Mouse (Mus musculus) spleen, adult 18-20 months (tissue): Measurements from ENCODE around the gene Zbtb45.

Experiments used
- DNase-seq, 2 experiments: peaks; one replicate each; pipeline ENCODE4 v3.0.0; 2022; ENCODE audit warnings: mixed read lengths in 2 of 2

The Zbtb45 gene

DNA sequence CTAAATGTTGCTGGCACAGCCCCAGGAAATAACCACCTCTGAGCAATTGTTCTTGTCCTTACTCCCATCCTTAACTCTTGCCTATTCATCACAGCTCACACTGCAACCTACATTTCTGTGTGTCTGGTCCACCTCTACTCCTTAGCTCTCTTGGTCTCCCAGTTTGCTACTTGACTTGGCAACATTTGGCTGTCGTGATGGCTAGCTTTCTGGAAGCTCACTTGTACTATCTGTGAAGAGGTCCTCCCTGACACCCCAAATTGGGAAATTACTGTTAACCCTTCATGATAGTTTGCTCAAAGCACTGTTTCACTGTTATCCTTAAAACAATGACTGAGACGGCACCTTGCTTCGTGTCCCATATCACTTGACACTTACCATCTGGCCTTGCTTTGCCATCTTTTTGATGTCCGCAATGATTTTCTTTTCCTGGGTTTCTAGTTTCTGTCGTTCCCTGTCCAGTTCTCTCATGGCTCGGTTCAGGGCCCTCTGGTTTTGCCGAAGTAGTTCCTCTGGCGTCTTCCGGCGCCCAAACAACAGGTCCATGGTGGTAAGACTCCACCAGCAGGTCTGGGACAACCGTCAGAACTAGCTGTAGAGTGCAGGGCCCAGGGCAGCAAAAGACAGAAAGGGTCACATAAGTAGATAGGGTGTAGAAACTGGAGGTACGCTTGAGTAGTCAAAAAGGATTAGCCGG is 23.8 kb upstream of the Zbtb45 start:
- no peak for DNase-seq

DNA sequence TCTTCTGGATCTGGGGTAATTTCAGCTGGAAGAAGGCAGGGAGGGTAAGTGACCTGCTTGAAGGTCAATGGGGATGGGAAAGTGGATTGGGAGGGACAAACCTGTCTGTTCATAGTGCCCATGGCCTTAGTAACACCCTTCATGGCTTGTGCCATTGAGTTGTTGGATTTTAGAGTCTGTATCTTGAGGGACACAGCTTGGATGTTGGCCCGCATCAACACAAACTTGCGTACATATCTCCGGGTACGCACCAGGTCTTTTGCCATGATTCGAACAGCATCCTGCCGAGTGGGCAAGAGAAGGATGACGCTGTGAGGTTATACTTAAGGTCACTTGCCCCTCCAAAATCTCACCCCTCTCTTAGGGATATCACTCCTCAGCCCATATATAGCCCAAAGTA is 22.7 kb upstream of the Zbtb45 start:
- no peak for DNase-seq

DNA sequence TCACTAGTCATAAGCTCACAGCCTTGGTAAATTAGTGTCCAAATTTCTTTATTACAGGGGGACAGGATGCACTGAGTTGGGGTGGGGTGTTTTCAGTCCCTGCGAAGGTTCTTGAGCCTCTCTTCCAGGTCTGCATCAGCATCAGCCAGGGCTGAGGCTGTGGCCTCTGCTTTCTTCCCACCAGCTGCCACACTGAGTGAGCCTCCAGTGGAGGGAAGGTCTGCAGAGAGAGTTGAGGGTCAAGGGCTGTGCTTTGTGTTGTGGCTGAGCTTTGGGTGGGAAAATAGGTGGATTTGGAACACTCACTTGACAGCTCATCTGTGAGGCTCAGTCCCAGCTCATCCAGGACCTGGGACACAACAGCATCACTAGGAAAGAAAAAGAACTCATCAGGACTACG is 22.1 kb upstream of the Zbtb45 start:
- no peak for DNase-seq

DNA sequence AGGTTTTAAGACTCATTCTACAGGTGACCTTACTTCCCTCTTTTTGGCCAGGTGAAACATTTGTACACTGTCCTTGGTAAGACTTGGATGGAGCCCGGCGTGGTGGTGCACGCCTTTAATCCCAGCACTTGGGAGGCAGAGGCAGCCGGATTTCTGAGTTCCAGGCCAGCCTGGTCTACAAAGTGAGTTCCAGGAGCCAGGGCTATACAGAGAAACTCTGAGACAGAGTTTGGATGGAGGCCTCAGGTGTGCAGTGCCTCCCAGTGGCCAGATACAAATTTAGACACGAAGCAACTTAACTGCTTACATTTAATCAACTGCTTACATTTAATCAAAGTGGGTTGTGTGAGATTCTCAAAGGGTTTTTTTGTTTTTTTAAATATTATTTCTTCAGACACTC is 21.2 kb upstream of the Zbtb45 start:
- DNase-seq, result no peak

DNA sequence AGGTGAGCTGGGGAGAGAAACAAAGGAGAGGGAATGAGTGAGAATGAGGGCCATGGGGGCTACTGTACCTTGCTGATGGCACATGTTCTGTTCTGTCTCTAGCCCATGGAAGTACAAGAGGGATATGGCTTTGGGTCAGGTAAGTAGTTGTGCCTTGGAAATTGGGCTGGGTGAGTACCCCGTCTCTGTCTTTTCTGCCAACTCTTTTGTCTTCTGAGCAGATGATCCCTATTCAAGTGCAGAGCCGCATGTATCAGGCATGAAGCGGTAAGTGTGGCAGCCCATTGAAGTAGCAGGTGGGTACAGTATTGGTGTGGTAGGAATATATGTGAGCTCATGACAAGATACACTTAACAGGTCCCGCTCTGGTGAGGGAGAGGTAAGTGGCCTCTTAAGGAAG is 19.2 kb upstream of the Zbtb45 start:
- DNase-seq, result no peak

DNA sequence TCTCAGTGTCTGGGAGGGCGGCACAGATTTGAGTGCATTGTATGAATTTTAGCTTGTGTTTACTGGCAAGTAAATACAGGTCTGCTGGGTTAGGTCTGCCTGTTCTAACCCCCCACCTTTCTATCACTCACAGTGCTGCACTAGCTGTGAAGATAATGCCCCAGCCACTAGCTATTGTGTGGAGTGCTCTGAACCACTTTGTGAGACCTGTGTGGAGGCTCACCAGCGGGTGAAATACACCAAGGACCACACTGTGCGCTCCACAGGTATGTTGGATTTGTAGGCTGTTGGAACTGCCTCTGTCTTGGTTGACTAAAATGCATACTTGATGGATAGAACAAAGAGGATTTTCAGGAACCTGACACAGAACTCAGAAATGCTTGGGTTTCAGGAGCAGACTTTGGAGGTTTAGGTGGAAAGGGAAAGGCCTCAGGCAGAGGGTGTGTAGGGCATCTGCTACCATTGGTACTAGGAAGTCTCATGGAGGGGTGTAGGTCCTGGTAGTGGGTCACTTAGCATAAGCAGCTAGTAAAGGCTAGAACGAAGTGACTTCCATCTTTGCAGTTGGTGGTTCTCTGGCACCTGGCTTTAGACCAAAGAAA is 15.8 kb upstream of the Zbtb45 start:
- no peak for DNase-seq

DNA sequence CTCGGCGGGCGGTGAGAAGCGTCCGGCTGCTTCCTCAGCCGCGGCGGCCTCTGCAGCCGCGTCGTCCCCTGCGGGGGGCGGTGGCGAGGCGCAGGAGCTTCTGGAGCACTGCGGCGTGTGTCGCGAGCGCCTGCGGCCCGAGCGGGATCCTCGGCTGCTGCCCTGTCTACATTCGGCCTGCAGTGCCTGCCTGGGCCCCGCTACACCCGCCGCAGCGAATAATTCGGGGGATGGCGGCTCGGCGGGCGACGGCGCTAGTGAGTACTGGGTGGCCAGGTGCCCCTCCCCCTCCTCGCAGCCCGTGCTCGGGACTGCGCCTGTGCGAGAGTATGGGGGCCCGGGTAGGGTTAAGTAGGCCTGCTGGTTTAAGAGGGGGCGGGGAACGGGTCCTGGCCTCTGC is 15.0 kb upstream of the Zbtb45 start:
- peak; percentile 58 to 66 for DNase-seq

DNA sequence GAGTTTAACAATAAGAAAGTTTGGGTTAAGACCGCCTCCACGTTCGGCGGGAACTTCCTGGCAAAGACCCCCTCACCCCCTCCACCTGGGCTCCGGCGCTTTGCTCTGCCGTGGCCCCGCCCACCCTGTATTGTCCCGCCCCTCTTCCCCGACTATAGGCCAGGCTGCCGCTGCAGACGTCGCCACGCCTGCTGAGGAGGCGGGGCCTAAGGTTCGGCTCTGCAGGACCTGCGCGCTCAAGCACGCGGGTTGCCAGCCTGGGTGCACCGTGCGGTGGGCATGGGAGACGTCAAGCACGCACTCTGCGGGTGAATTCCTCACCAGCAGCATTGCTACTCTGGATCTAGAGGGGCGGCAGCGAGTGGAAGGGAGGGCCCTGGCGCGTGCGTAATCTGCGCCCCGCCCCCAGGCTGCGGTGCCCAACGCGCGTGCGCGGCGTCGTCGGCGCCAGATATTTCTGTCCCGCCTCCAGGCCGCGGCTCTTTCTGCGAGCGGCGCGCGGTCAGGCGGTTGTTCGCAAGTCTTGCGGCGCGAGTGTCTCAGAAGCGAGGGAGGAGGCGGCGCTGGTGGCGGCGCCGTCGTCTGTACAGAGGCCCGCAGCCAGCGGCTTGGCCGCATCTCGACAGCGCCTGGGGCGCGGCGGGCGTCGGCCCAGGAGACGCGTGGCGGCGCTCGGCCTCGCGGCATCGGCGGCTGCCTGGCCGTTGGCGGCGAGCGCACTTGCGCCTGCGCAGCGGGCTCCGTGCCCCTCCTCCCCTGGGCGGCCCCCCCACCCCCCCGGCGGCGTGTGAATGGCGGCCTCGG is 14.3 kb upstream of the Zbtb45 start:
- peak; percentile 90 to 97 for DNase-seq

DNA sequence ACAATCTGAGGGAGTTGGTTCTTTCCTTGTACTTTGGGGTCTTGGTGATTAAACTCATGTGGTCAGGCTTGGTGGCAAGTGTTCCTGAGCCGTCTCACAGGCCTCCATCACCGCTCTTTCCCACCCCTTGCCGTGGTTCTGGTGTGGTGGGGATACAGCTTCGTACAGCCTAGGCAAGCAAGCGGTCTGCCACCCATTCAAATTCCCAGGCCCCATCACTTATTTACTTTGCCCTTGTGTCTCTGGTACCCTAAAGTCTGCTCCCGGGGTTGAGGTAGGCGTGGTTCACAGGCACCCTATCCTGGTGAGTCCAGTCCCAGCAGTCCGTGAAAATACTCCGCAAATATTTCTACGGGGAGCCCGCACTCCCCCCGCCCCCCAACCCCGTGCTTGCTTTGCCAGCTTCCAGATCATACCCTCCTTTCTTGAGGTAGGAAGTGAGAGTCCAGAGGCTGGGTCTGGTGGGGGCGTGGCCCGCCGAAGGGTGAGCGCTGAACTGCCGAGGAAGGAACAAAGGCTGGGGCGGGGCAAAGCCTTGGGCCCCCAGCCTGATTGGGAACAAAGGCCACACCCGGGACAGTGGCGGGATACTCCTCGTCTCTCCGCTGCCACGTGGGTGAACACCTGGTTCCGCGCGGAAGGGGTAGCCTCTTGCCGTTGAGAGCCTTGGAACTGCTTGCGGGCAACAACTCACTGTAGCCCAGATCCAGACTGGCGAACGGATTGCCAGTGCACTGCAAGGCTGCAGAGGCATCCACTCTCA is 13.1 kb upstream of the Zbtb45 start:
- peak; percentile 70 to 76 for DNase-seq

DNA sequence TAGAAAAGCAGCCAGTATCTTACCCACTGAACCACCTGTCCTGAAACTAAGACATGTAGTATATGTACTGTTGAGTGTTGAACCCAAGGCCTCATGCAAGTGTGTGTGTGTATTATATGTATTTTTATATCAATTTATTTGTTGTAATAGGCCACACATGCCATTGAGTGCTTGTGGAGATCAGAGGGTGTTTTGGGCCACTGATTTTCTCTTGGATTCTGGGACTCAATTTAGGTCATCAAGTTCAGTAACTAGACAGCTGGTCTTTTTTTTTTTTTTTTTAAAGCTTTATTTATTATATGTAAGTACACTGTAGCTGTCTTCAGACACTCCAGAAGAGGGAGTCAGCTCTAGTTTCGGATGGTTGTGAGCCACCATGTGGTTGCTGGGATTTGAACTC is 5.4 kb upstream of the Zbtb45 start:
- DNase-seq, result no peak

DNA sequence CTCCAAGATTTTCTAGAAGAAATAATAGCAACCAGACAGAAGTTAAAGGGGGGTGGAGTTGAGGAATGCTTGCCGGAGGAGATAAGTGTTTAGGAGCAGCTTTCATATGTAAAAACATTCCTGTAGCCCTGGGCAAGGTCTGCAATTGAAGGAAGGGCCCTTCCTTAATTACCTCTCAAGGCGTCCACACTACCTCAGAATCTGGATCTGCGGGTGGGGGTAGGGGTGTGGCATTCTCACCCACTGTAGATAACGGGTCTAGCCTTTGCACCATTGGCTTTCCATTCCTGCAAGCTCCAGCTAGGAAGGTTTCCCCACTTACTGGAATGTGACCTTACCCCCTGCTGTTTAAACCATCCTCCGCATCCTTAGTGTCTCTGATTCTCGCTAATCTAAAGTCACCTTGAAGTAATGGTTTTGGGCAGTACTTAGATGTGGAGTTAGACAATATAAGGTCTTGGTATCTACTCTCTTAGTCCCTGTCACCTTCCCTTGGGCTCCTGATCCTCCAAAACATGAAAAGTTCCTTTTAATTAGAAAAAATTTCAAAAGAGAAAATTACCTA is 4.5 kb upstream of the Zbtb45 start:
- no peak for DNase-seq

DNA sequence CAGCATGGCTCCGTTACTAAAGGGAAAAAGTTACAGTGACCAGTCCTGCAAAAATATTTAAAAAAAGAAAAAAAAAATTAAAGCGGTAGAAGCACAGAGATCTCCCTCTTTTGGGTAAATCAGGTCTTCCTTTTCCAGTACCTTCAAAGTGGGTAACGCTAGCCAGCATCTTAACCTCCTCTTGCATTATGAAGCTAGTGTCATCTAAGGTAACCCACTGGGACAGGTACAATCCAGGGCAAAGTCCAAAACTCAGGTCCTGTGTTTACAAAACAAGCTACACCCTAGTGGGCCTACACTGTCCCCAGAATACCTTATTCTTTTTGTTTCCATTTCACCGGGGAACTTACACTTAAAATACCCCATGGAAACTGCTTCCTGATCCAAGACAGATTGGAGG is 3.8 kb upstream of the Zbtb45 start:
- DNase-seq, result no peak

DNA sequence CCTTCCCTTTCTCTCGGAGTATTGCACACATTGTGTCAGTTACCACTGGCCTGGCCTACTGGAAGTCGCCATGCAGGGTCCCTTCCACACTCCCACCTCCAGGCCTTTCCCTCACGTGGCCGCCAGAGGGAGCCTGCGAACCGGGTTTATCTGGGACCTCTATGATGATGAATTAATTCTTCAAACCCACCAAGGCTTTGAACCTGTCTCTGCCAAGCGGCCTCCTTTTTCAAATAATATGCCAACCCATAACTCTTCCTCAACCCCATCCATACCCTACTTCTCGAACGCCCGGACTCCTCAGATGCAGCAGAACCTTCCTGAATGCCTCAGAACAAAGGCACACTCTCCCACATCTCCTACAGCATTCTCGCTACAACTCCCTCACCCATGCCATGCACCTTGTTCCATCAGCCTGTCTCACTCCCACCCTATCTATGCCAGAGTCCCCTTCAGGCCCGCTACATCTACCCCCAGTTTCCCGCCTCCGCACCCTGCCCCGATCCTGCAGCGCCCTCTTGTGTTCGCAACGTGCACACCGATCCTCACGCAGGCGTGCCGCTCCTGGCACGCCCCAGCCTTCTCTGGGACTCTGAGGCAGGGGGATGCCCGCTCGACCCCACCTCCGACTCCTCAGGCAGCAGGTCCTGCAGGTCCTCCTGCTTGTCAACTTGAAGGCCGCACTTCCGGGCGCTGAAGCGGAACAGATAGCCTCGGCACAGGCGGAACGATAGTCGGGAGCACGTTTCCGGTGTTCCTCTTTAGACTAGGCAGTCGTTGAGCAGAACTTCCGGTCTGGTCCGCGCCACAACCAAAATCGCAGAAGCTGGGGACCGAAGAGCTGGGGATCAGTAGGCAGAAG is 460 bp downstream of the Zbtb45 start:
- DNase-seq, result peak; percentile 75 to 88

DNA sequence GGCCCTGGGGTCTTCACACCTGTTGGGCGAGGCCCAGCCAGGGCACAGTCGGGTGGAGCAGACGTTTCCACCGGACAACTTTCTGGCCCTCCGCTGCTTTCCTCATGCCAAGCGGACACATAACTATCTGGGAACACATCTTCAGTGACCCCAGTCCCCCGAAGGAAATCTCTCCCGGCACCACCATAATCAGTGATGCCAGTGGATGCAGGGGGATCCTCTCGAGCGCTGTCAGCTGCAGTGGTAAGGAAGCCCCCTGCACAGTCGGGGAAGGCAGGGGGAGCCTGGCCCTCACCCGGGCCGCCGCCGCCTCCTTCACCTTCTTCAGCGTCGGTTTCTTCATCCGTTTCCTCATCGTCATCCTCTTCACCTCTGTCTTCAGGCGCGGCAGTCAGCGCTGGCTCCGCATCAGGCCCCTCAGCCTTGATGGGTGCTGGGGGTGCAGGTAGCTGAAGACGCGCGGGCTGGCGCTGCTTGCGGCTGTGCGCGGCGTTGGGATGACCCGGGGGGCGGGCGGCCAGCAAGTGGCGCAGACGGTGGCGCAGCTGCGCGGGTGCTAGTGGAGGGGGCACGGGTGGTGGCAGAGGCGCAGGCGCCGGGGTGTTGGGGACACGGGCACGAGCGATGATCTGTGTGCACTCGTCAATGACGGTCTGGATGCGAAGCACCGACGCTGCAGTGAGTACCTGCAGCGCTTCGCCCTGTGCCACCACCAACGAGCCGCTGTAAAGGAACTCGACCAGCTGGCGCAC is 2.3 kb downstream of the Zbtb45 start:
- no peak for DNase-seq

DNA sequence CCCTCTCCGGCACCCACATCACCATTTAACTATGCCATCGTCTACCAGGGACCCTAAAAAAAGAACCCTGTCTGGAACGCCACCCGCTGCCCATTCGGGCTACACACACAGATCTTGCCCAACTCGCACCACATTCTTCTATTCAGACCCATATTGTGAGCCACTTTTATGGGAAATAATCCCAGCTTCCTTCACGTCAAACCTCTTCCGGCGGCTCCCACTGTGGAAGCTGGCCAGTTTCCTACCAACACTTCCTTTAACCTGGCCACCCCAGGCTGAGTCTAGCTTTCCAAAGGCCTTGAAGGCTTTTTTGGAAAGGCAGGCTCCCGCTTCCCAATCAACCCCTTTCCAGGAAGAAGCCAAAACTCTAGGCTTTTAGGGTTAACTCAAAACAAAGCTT is 3.3 kb downstream of the Zbtb45 start:
- no peak for DNase-seq

DNA sequence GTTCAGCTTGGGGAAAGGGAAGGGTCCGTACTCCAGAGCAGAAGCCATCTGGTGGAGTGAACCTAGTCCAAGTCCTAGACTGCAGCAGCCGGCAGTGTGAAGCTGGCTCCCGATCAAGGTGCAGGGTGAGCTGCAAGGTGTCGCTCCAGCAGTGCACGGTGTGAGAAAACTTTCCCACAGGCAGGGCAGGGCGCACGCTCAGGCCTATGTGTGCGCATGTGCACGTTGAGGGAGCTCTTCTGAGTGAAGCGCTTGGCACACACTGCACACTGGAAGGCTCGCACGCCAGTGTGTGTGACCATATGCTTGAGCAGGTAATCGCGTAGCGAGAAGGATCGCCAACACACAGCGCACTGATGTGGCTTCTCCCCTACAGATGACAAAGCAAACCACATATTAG is 3.8 kb downstream of the Zbtb45 start:
- no peak for DNase-seq

DNA sequence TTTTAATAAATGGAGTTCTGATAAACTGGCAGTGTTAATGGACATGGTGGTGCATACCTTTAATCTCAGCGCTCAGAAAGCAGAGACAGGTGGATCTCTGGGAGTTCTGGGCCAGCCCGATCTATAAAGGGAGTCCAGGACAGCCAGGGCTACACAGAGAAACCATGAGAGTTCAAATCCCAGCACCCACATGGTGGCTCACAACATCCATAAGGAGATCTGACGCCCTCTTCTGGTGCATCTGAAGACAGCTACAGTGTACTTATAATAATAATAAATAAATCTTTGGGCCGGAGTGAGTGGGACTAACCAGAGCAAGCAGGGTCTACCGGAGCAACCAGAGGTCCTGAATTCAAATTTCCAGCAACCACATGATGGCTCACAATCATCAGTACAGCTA is 6.5 kb downstream of the Zbtb45 start:
- no peak for DNase-seq

DNA sequence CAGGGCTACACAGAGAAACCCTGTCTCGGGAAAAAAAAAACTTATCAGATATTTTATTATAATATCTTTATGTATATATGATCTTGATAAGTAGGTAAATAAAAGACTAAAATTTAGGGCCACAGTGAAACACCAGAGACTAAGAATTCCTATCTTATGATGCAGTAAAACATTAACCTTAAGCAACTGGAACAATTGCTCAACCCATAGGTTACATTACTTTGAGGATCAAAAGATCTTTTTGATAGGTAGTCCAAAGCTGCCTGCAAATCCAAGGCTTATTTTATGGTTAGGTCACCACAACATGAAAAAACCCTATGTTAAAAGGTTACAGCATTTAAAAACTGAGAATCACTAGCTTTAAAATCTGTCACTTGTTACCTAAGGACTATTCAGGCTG is 8.2 kb downstream of the Zbtb45 start:
- no peak for DNase-seq

DNA sequence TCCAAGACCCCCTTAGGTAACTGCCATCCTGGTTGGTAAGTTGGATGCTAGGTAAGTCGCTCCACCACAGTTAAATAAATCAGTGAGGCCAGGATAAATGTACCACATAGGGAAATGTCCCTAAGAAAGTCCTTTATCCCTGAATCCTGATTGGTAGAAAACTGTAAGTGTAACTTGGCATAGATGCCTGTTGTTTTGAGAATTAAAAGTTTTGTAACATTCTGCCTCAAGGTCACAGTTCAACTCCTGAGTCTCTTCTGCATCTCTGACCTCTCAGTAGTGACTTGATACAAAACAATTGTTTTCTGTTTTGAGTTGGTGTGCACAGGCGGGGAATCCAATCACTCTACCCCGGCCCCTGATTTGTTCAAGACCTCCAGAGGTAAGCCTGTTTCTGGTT is 11.0 kb downstream of the Zbtb45 start, which contains the start of gene Trim28:
TSS of gene Trim28 (plus strand) at position 264 of the 400 bp plus-strand sequence.
- no peak for DNase-seq

DNA sequence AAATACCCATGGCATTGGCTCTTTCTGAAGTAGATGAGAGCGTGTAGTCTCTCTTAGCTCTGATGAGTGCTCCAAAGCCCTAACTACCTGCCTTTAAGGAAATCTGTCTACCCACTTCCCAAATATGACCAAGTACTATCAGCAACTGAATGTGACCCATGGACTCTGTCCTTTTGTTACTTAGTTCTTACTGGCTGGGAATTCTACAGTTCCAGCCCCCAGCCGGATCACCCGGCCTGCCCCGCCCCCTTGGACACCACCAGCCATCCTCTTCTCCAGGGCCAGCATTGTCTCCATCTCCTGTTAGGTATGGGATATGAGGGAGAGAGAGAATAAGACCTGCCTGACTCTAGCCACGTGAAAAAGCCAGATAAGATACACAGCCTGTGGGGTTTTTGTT is 11.8 kb downstream of the Zbtb45 start, which contains the start of gene Slc27a5:
TSS of gene Slc27a5 (minus strand) at position 140 of the 400 bp plus-strand sequence.
- DNase-seq, result no peak

DNA sequence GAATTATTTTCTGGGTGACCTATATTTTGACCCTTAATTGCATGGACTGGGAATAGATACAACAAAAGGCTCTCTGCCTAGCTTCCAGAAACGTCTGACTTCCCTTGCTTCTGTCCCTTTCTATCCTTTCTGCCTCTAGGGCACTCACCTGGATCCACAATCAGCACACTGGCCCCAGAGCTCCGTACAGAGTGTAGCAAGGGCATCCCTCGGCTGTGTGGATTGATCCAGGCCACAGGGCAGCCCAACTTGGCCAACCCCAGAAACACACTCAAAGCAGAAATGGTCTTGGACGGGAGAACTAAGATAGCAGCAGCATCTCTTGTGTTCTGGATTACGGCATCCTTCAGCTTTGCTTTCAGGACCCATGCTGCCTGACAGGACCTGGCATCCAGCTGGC is 12.6 kb downstream of the Zbtb45 start:
- DNase-seq, result no peak
